Mouse (Mus musculus) limb, embryonic 10.5 days (tissue): ENCODE measurements around the gene Efcab12. TPM values are rescaled to one million over a fixed set of nuclear protein-coding genes. Genes with fewer than 3 reads are reported as not detected.
"Not testable (repeated sequence)": the region's sequence is repeated elsewhere in the genome, so short reads cannot be mapped to it uniquely, and the experiment has no call there.

Source experiments
- DNase-seq: peaks from one replicate; pipeline ENCODE4 v3.0.0-alpha.2; 2017; ENCODE audit warnings: low spot score
- H3K27ac ChIP-seq: fragments of 300-500 bp; sonication (generic); 2 replicates; pipeline ENCODE4 v1.5.1; 2016; ENCODE audit warnings: mild to moderate bottlenecking
- H3K27me3 ChIP-seq: fragments of 300-500 bp; sonication (generic); 2 replicates; pipeline ENCODE4 v1.6.1; 2016; ENCODE audit warnings: low read depth, mild to moderate bottlenecking; ENCODE audit not compliant: poor library complexity, severe bottlenecking
- H3K36me3 ChIP-seq: fragments of 300-500 bp; sonication (generic); 2 replicates; pipeline ENCODE4 v1.6.1; 2016; ENCODE audit warnings: mild to moderate bottlenecking, moderate library complexity
- H3K4me1 ChIP-seq: fragments of 300-500 bp; sonication (generic); 2 replicates; pipeline ENCODE4 v1.6.1; 2016
- H3K4me3 ChIP-seq: fragments of 300-500 bp; sonication (generic); 2 replicates; pipeline ENCODE4 v1.5.1; 2016; ENCODE audit warnings: mild to moderate bottlenecking, moderate library complexity
- H3K9me3 ChIP-seq: fragments of 300-500 bp; sonication (generic); replicated peaks from 2 replicates; pipeline ENCODE4 v1.6.1; 2016; ENCODE audit warnings: mild to moderate bottlenecking
- WGBS: fragments of 180-500 bp; shearing (Covaris S2); methylation state at CpG from one replicate; pipeline ENCODE4 v1.1.7; 2016; 5-methylcytosine and 5-hydroxymethylcytosine counted together
- polyA plus RNA-seq: library from polyadenylated mRNA; unstranded; fragments of >200 nt; fragmentation: Nextera tagmentation; extraction: Ambion mirVana; gene quantifications from 2 replicates; pipeline ENCODE4 v1.2.1, GENCODE M21; 2016

The Efcab12 gene
- polyA plus RNA-seq, 1 experiment from 2014 or later, result 0.66 TPM

- H3K27ac ChIP-seq, result no peak overlapping the region
- DNase-seq, result no peak
- no peaks in the 10 kb centered on the region for H3K4me1 ChIP-seq
- no peak overlapping the region for H3K4me3 ChIP-seq
- no peaks in the 10 kb centered on the region for H3K27me3 ChIP-seq
- H3K9me3 ChIP-seq, result no peaks in the 10 kb centered on the region
- peaks cover 14% of the 10 kb centered on the region for H3K36me3 ChIP-seq
- WGBS, result 85% methylated on average over 6 of the region's 6 CpGs
These were observed 7.2 kb downstream of the Efcab12 start for GRCm38 (mm10) chr6:115830779-115831601.

- Histone ChIP-seq H3K27ac (peak overlapping the region; percentile 15), H3K4me3 (peak overlapping the region; percentile 20), H3K4me1 (peaks cover 17% of the 10 kb centered on the region)
- not testable (repeated sequence) for H3K27me3 ChIP-seq, H3K9me3 ChIP-seq, H3K36me3 ChIP-seq
- DNase-seq, result peak; percentile 85
- WGBS, result 5% methylated on average over 6 of the region's 11 CpGs
These were observed 14.3 kb downstream of the Efcab12 start for GRCm38 (mm10) chr6:115823850-115824464.

DNA sequence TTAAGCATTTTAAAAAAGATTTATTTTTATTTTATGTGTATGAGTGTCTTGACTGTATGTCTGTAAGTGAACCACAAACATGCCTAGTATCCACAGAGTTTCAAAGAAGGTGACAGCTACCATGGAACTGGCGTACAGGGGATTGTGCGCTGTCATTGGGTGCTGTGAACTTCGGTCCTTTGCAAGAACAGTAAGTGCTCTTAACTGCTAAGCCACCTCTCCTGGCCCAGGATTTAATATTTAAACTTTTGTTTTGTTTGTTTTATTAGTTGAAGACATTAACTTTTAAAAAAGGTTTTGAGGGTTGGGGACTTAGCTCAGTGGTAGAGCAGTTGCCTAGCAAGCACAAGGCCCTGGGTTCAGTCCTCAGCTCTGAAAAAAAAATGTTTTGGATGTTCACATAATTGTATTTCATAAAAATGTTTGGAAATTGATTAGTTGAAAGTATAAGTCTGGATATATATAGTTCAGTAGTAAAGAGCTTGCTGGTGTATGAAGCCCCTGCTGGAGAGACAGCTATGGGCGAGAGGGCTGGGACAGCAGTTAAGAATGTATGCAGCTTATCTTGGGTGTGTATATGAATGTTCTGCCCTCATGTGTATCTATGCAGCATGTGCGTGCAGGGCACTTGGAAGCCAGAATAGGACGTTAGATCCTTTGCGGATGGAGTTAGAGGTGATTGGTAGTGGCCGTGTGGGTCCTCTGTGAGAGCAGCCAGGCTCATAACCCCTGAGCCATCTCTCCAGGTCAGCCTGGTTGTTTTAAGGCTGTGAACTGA, 16.8 kb downstream of the Efcab12 start:
- Histone ChIP-seq H3K4me3 (no peak overlapping the region), H3K4me1 (peaks cover 17% of the 10 kb centered on the region), H3K36me3 (no peaks in the 10 kb centered on the region), H3K27ac (no peak overlapping the region), H3K27me3 (no peaks in the 10 kb centered on the region), H3K9me3 (no peaks in the 10 kb centered on the region)
- DNase-seq, result no peak
- 91% methylated on average over 8 of the region's 8 CpGs for WGBS

DNA sequence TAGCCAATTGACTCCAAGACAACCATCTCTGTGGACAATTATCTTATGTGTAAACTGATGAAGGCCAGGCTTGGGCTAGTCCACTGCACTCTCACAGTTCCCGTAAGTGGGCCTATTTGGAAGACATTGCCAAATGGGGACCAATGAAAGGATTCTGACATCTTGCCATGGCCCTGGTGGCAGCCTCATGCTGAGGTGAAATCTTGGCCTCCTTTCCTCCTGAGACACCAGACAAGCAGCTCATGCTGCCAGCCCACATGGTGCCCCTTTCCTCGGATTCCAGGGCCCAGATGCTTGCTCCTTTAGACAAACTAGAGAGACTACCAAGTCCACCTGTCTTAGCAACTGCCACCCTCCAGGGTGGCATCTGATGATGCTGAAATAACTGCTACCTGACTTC, 20.1 kb downstream of the Efcab12 start:
- Histone ChIP-seq H3K9me3 (no peaks in the 10 kb centered on the region), H3K36me3 (no peaks in the 10 kb centered on the region), H3K4me1 (peaks cover 18% of the 10 kb centered on the region), H3K4me3 (no peak overlapping the region), H3K27me3 (no peaks in the 10 kb centered on the region), H3K27ac (peak overlapping the region; percentile 8; the same call in 1 of the 2 replicates)
- 71% methylated on average over 2 of the region's 2 CpGs for WGBS
- no peak for DNase-seq

DNA sequence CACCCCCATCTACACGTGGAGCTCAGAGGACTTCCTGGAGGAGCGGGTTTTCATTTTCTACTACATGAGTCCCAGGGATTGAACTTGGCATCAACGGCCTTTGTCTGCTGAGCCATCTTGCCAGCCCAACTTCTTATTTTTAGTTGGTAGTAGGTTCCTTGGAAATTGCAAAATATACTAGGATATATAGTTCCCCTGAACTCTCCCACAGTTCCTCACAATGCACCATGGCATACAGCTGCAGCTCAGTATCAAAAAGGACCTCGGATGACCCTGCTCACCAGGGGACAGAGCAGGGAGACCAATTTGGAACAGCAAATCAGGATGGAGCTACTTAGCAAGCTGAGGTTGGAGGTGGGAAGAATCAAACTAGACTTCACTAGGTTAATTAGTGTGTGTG, 23.2 kb downstream of the Efcab12 start:
- WGBS, result 82% methylated on average over 4 of the region's 4 CpGs
- H3K4me3 ChIP-seq, result no peak overlapping the region
- no peaks in the 10 kb centered on the region for H3K27me3 ChIP-seq
- no peaks in the 10 kb centered on the region for H3K36me3 ChIP-seq
- H3K4me1 ChIP-seq, result peaks cover 13% of the 10 kb centered on the region
- no peak overlapping the region for H3K27ac ChIP-seq
- DNase-seq, result no peak
- no peaks in the 10 kb centered on the region for H3K9me3 ChIP-seq

GRCm38 (mm10) chr6:115814104-115814503, 24.1 kb downstream of the Efcab12 start:
- Histone ChIP-seq H3K9me3 (no peaks in the 10 kb centered on the region), H3K36me3 (no peaks in the 10 kb centered on the region), H3K4me1 (peaks cover 10% of the 10 kb centered on the region), H3K4me3 (no peak overlapping the region), H3K27me3 (no peaks in the 10 kb centered on the region), H3K27ac (no peak overlapping the region)
- 35% methylated on average over 4 of the region's 4 CpGs for WGBS
- DNase-seq, result no peak

DNA sequence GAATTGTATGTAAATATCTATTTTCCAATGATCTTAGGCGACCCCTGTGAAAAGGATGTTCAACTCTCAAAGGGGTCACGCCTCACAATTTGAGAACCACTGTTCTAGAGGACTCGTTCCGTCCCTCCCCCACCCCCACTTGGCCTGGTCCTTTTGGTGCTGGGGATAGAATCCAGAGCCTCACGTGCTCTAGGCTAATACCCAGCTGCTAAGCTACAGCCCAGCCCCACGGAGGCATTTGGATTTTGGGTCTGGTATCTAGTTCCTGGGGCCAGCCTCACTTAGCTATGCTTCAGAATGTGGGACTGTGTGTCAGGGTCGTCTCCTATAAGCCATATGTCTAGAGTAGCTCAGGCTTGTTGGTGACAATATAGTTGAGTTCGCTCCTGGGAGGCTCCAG, 26.6 kb downstream of the Efcab12 start:
- Histone ChIP-seq H3K36me3 (peaks cover 13% of the 10 kb centered on the region), H3K27me3 (no peaks in the 10 kb centered on the region), H3K9me3 (no peaks in the 10 kb centered on the region), H3K4me1 (peaks cover 18% of the 10 kb centered on the region), H3K4me3 (no peak overlapping the region), H3K27ac (no peak overlapping the region)
- 74% methylated on average over 8 of the region's 8 CpGs for whole genome bisulfite sequencing
- DNase-seq, result no peak

GRCm38 (mm10) chr6:115808488-115809231, 29.6 kb downstream of the Efcab12 start, which contains the start of gene Rpl32:
Gene Rpl32 (minus strand): TSS chr6:115808747.
- DNase-seq, result peak; percentile 89
- H3K27me3 ChIP-seq, result no peaks in the 10 kb centered on the region
- H3K36me3 ChIP-seq, result peaks cover 42% of the 10 kb centered on the region
- peak within 1 kb of the TSS; percentile 99 for H3K4me3 ChIP-seq
- H3K27ac ChIP-seq, result peak within 1 kb of the TSS; percentile 98
- no peaks in the 10 kb centered on the region for H3K9me3 ChIP-seq
- under 1% methylated on average over 47 of the region's 47 CpGs for WGBS
- H3K4me1 ChIP-seq, result peaks cover 16% of the 10 kb centered on the region

- under 1% methylated on average over 22 of the region's 22 CpGs for WGBS
- Histone ChIP-seq H3K4me1 (peaks cover 16% of the 10 kb centered on the region), H3K9me3 (no peaks in the 10 kb centered on the region), H3K4me3 (peak overlapping the region; percentile 99), H3K27ac (peak overlapping the region; percentile 98), H3K36me3 (peaks cover 47% of the 10 kb centered on the region), H3K27me3 (no peaks in the 10 kb centered on the region)
- no peak for DNase-seq
These were observed 30.1 kb downstream of the Efcab12 start for GRCm38 (mm10) chr6:115808196-115808487.

GRCm38 (mm10) chr6:115807464-115808195, 30.6 kb downstream of the Efcab12 start:
- H3K9me3 ChIP-seq, result no peaks in the 10 kb centered on the region
- H3K4me1 ChIP-seq, result peaks cover 16% of the 10 kb centered on the region
- peak overlapping the region; percentile 98 for H3K27ac ChIP-seq
- peak overlapping the region; percentile 99 for H3K4me3 ChIP-seq
- 5% methylated on average over 15 of the region's 15 CpGs for WGBS
- H3K36me3 ChIP-seq, result peaks cover 52% of the 10 kb centered on the region
- DNase-seq, result no peak
- H3K27me3 ChIP-seq, result no peaks in the 10 kb centered on the region

DNA sequence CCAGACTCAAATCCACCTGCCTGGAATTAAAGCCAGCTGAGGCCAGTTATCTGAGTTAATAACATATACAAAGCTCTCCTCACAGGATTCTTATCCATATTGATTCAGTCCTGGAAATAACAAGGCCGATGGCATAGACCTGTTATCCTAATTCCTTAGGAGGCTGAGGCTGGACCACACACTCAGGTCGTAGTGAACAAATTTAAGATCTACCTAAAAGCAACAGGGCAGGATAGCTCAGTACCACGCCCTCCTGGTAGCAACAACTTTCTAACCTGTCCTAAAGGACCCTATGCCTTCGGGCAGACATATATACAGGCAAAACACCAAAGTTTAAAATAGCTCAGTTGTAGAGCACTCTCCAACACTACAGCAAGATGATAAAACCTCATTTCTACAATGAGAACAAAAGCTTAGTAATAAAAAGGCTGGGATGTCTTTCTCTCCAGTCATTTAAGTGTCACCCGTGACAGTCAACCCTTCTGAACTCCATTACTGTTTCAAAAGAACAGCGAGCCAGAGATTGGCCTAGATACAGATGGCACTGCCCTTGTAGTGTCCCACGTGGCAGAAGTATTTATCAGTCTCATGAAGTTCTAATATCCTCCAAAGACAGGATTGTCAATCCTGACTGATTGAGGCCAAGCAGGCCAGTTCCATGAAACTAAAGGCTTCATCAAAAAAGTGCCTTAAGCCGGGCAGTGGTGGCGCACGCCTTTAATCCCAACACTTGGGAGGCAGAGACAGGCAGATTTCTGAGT, 33.6 kb downstream of the Efcab12 start:
- DNase-seq, result no peak
- Histone ChIP-seq H3K9me3 (no peaks in the 10 kb centered on the region), H3K27me3 (no peaks in the 10 kb centered on the region), H3K4me3 (no peak overlapping the region), H3K27ac (no peak overlapping the region), H3K4me1 (peaks cover 16% of the 10 kb centered on the region), H3K36me3 (peaks cover 82% of the 10 kb centered on the region)
- 72% methylated on average over 10 of the region's 10 CpGs for WGBS
